Mouse (Mus musculus) 3T3-L1 (cell line): Measurements from ENCODE around the gene Zfp148.
A peak's percentile ranks its signal among the peaks of the same experiment; 100 is the strongest.

Experiments
- DNase-seq: peaks from one replicate; pipeline ENCODE4 v3.0.0-alpha.2; 2015; ENCODE audit warnings: low read depth, low spot score

Zfp148 gene

GRCm38 (mm10) chr16:33529502-33530454 lies 149.1 kb downstream of the Zfp148 start:
- peak; percentile 65 for DNase-seq

- no peak for DNase-seq
These were observed 150.5 kb downstream of the Zfp148 start for GRCm38 (mm10) chr16:33531184-33531583.

DNA sequence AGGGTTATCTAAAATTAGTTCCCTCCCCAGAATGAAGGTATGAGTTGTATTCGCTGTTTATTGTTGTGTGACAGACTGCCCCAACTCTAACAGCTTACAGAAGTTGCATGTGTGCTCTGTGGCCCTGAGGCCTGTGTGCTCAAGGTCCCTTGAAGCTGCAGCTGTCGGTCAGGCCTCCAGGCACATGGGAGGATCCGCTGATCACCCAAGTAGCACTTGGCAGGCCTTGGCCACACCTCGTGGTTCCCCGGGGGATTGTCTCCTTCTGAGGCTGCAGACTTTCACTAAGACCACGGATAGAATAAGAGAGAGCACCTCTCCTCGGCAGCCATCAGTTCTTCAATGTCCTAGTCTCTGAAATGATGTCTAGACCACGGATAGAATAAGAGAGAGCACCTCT lies 155.8 kb downstream of the Zfp148 start:
- no peak for DNase-seq

DNA sequence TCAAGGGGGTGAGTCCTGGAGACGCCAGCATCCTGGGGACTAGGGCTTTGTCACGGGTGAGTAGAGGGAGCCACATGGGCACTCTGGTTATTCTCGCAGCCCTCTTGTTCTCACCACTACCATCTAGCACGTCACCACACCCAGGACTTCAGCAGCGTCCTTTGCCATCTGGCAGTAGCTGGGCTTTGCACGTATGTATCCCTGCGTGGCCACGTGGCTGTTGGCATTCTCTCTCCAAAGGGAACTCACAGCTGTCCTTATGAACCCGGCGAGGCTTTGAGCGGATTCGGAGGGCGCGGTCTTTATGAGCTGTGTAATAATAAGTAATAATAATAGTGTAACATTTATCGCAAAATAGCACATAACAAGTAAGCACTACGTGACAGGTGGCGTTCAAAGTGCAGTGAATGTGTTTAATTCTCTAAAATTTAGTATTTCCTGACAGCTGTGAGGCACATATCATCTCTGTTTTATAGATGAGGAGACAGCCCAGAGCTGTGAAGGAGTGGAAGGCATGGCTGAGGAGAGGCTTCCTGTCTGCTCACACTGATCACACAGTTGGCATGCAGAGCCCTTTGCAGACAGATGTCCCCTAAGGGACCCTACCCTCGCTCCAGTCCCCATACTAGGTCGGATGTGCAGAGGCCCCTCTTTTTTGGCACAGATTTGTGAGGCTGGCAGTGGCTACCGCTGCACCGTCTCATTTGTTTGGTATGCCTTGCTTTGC lies 157.0 kb downstream of the Zfp148 start:
- no peak for DNase-seq

DNA sequence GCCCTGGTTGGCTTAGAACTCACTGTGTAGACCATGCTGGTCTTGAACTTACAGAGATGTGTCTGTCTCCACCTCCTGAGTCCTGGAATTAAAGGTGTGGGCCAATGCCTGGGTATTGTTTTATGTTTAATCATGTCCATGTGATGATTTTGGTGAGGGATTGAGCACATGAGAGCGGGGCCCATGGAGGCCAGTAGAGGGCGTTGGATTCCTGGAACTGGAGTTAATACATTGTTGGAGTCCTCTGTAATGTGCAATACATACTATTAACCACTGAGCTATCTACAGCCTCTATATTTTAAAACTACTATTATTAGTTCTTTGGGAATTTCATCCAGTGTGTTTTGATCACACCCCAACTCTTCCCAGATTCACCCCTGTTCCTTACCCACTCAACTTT lies 163.7 kb downstream of the Zfp148 start:
- DNase-seq = no peak

GRCm38 (mm10) chr16:33545530-33545929 lies 164.9 kb downstream of the Zfp148 start:
- no peak for DNase-seq

- DNase-seq = no peak
These were observed 173.2 kb downstream of the Zfp148 start for GRCm38 (mm10) chr16:33553689-33554342.
